Mouse (Mus musculus): ENCODE results near the gene Fntb.
A peak's percentile ranks its signal among the peaks of the same experiment; 100 is the strongest.

Fntb gene

DNA sequence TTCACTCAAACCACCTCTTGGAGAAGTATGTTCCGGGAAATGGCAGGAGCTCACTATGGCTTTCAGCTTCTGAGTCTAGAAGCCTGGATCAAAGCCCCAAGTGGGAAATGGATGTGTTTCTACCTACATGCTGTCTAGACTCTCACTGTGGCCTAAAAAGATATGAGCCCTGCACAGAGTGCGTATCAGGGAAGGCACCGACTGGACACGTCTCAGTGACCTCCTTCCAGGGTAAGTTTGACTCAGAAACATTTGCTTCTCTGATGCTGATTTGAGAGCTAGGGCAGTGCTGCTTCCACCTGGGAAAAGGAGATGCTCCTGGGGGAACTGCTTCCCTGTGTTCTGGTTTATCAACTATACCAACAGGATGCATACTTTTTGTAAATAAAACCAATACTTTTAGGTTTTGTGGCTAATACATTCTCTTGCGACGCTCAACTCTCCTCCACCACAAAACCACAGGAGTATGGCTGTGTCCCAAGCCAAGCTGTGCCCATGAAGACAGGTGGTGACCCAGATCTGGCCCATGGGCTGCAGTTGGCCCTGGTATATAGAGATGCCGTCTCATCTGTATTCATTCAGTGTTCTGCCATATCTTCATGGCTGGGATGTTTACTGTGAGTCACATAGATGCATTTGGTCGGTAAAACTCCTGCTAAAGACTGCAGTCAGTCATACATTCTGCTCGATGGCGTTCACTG lies 159.7 kb downstream of the Fntb start:
- peak; percentile 82 for DNase-seq

GRCm38 (mm10) chr12:76926338-76926945 lies 161.1 kb downstream of the Fntb start:
- DNase-seq, result peak; percentile 61

- no peak for DNase-seq
Measured at GRCm38 (mm10) chr12:76927012-76927411, 161.6 kb downstream of the Fntb start.

- DNase-seq, result peak; percentile 57
Measured at GRCm38 (mm10) chr12:76927539-76927938, 162.2 kb downstream of the Fntb start.

DNA sequence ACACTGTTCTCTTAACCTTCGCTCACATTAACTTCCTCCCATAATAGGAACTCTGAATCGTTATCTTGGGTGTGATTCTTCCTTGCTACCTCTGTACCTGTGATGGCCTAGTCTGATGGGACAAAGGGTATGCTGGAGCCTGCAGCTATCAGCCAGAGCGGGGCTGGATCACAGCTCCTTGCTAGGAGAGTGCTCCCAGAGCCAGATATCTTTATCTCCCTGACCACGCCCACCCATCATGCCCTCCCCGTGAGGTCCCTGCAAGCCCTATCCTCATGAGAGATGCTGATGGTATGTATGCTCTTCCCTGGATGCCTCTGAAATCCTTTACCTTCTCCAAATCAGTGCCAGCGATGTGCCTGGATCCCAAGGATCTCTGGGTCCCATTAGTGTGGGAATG lies 164.8 kb downstream of the Fntb start:
- DNase-seq, result no peak

DNA sequence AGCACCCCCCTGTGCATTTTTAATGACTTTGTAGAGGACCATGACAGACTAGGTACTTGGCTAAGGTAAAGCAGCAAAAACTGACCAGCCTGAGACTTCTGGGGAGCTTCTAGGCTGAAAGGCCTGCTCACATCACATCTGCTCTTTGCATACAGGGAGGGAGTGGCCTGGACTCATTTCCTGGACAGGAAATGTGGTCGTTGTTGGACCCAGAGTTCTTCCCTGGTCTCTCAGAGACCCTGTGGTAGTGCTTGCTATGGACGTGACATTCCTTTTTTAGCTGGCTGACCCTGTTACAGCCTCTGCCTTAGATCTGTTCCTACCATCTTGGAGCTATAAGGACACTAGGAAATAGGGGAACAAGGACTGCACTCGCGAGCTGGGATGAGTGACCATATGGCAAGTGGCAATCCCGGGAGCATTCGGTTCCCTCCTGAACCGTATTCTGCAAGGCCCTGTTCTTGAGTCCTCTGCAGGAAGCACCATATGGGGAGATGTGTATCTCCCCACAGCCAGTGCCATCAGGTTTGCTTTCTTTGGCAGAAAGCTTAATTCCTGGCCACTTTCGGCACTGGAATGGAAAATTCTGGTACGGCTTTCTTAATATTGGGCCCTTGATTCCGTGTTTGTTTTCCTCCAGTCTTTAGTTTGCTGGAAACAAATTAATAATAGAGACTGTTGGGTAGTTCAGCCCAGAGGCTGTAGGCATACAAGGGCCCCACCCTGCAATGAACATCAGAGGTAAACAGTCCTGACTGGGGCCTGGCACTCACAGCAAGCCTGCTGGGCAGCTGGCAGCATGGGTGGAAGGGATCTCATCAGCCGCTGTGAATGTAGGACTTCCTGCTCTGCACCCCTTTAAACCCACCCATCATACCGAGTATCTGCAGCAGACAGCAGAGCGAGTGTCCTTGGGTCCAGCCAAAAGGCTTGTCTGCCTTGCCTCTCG lies 166.6 kb downstream of the Fntb start:
- peak; percentile 90 for DNase-seq

DNA sequence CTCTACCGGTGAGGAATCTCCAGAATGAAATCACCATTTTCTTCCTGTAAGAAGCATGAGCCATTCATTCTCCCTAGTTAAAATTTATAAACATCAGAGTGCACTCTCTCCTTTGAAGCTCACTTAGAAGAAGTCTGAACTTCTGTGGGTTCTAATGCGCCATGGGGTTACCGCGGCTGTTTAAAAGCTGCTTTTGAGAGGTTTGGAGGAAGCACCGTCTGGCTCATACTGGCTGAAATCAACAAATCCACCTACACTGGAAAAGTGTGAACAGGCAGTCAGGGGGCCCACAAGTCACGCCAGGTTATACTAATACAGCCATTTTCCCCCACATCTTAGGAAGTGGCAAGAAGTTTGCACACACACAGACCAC lies 167.3 kb downstream of the Fntb start:
- DNase-seq, result no peak

GRCm38 (mm10) chr12:76934438-76934837 lies 169.0 kb downstream of the Fntb start:
- DNase-seq, result no peak

DNA sequence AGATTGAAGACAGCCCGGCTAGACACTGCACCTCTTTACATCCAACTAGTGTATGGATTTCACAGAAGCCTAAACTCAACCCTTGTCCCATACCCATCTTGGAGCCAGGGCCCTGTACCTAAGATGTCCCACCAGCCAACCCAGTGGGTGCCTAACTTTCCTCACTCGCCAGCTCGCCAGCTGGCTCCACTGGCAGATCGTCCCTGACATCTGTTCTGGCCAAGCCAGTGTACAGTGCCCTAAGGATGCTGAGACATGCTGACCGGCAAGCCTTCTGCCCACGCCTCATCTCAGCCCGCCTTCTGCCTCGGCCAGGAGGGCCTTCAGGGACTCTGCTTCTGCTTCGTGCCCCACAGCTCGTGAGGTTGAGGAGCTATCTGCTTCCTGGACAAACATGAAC lies 170.8 kb downstream of the Fntb start:
- no peak for DNase-seq

GRCm38 (mm10) chr12:76938013-76938412 lies 172.6 kb downstream of the Fntb start:
- no peak for DNase-seq

- DNase-seq, result no peak
Measured at GRCm38 (mm10) chr12:76941524-76941923, 176.1 kb downstream of the Fntb start.

DNA sequence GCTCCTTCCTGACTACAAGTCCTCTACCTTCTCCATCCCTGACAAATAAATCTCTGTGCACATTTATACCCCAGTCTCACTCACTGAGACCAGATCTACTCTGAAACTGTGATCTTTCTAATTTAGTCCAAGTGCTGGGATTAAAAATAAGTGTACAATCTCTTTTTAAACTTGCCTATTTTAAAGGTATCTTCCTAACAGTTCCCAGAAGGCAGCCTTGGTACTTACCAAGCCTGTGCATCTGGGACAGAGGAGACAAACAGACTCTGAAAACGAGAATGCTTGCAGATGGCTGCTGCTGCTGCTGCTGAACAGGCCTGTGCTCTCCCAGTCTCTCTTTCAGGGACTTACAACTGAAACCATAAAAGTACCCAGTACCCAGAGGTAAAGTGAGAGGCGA lies 177.1 kb downstream of the Fntb start:
- no peak for DNase-seq

GRCm38 (mm10) chr12:76943046-76943445 lies 177.7 kb downstream of the Fntb start:
- DNase-seq, result no peak

GRCm38 (mm10) chr12:76943466-76943865 lies 178.1 kb downstream of the Fntb start:
- DNase-seq, result no peak

- DNase-seq, result no peak
Measured at GRCm38 (mm10) chr12:76947487-76947886, 182.1 kb downstream of the Fntb start.

DNA sequence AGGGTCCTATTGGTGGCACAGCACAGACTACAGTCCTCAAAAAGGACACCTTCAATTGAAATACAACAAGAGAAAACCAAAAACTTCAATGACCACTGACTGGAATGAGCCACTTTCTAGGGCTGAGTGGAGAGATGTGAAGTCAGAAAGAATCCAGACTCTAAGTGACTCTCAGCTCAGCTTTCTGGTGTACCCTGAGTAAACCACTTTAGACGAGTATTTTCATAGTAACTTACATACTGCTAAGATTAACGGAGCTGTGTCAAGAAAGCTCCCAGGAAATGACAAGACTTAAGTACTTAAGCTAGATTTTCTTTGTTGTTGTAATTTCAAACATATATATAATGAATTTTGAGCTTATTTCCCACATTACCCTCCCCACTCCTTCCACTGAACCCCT lies 182.8 kb downstream of the Fntb start:
- DNase-seq, result no peak

GRCm38 (mm10) chr12:76948781-76949180 lies 183.4 kb downstream of the Fntb start:
- no peak for DNase-seq

DNA sequence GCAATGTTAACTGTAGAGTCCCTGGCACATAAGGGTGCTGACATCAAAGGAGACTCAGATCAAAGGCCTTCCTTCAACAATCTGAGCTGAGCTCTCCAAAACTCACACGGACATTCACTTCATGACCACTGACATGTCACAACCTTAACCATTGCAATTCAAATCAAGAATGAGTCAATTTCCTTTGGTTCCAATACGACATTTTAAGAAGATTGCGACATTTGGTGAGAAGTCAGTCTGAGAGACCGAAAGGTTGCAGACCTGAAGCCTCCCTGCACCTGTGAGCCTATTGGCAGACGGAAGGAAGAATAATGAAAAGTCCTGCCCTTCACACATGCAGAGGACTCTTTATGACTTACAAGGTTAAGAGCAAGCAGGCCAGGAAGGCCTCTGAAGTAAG lies 184.9 kb downstream of the Fntb start:
- no peak for DNase-seq

DNA sequence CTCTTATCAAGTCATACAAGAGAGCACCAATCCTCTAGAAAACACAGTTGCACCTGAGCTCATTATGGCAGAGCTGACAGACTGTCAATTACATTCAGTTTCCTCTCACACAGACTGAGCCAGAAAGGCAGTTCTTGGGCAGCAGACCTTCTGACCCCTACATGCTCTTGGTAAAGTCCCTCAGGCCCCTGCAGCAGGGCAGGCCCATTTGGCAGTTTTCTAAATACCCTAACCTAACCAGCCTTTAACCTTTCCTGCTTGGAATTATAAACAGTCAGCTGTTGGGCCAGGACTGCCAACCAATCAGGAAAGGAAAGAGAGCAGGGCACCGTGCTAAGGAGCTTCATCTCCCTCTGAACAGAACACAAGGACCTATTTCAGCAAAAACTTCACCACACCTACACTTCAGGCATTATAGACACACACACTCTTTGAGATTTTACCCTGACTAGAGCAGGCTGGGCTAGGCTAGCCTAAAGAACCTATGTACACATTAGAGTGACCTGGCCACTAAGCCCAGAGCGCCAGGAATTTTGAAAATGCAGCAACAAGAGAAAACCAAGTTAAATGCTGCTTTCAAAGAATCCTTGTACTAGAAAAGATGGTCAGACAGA lies 188.5 kb downstream of the Fntb start:
- DNase-seq, result no peak

DNA sequence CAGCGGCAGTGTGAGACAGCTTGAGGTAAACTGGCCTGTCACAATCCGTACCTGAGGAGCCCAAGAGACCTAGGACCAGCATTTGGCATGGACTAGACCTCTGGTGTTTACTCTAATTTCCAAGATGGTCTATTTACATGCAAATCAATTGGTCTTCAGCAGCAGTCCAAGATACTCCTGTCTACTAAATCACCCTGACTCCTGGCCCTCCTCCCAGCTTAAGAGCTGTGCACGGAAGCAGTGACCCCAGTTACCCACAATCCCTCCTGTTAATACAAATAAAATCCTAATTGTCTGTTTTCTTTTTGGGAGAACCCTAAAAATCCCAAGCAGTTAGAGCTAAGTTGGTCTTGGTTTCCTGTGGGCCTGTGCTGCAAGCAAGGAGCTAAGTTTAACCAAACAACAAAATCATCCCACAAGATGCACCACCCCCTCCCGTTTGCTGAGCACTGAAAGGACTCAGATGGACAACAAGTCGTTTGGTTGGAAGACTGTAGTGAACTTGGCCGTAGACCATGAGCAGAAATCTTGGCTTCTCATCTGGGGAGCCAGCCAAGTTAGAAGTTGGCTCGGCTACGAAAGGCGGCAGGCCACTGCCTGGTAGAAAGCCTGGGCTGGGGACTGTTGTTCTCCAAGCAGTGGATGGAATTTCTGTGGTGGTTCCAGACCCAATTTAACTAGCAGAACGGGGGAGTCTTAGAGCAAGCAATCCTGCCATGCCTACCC lies 189.5 kb downstream of the Fntb start:
- DNase-seq, result peak; percentile 93

- no peak for DNase-seq
Measured at GRCm38 (mm10) chr12:76957688-76958087, 192.3 kb downstream of the Fntb start.
